Mouse (Mus musculus) midbrain, embryonic 16.5 days (tissue): ENCODE results near the gene Chp2. TPM values are rescaled to one million over a fixed set of nuclear protein-coding genes. Genes with fewer than 3 reads are reported as not detected.

Experiments used
- ATAC-seq: fragments of 200-750 bp; cut with Nextera tagmentation; 2 replicates; pipeline ENCODE4 v1.8.0; 2017; ENCODE audit warnings: moderate TSS enrichment
- H3K27ac ChIP-seq: fragments of 300-500 bp; sonication (generic); 2 replicates; pipeline ENCODE4 v1.5.1; 2014; ENCODE audit warnings: mild to moderate bottlenecking, low read length, mixed read lengths
- H3K27me3 ChIP-seq: fragments of 300-500 bp; sonication (generic); 2 replicates; pipeline ENCODE4 v1.6.1; 2014; ENCODE audit warnings: low read depth, low read length, mixed read lengths; ENCODE audit not compliant: control insufficient read depth, insufficient read depth
- H3K36me3 ChIP-seq: fragments of 300-500 bp; sonication (generic); 2 replicates; pipeline ENCODE4 v1.6.1; 2014; ENCODE audit warnings: mild to moderate bottlenecking, low read length, moderate library complexity, mixed read lengths; ENCODE audit not compliant: control insufficient read depth, insufficient read depth
- H3K4me1 ChIP-seq: fragments of 300-500 bp; sonication (generic); 2 replicates; pipeline ENCODE4 v1.6.1; 2014; ENCODE audit warnings: mild to moderate bottlenecking, low read length, mixed read lengths; ENCODE audit not compliant: control insufficient read depth, insufficient read depth
- H3K4me2 ChIP-seq: fragments of 300-500 bp; sonication (generic); 2 replicates; pipeline ENCODE4 v1.6.1; 2014; ENCODE audit warnings: mild to moderate bottlenecking, low read length, mixed read lengths
- H3K4me3 ChIP-seq: fragments of 300-500 bp; sonication (generic); 2 replicates; pipeline ENCODE4 v1.5.1; 2014; ENCODE audit warnings: low read depth, mild to moderate bottlenecking, low read length, moderate library complexity, mixed read lengths
- H3K9ac ChIP-seq: fragments of 300-500 bp; sonication (generic); 2 replicates; pipeline ENCODE4 v1.6.1; 2014; ENCODE audit warnings: low read depth, low read length, mixed read lengths
- H3K9me3 ChIP-seq: fragments of 300-500 bp; sonication (generic); replicated peaks from 2 replicates; pipeline ENCODE4 v1.6.1; 2014; ENCODE audit warnings: mild to moderate bottlenecking, low read length, mixed read lengths; ENCODE audit not compliant: control insufficient read depth, poor library complexity, severe bottlenecking
- WGBS: fragments of 180-500 bp; shearing (Covaris S2); extraction: QIAGEN DNeasy Blood & Tissue Kit; methylation state at CpG from one replicate; pipeline ENCODE4 v1.1.7; 2014; 5-methylcytosine and 5-hydroxymethylcytosine counted together
- polyA plus RNA-seq: library from polyadenylated mRNA; unstranded; fragments of >200 nt; fragmentation: Nextera tagmentation; extraction: Ambion mirVana; gene quantifications from 2 replicates; pipeline ENCODE4 v1.2.1, GENCODE M21; 2015

Gene Chp2
- polyA plus RNA-seq, 1 experiment from 2014 or later, result 1.0 TPM

- Histone ChIP-seq H3K4me1 (no peaks in the 10 kb centered on the region), H3K9ac (no peak overlapping the region), H3K27ac (no peak overlapping the region), H3K36me3 (no peaks in the 10 kb centered on the region), H3K4me3 (no peak overlapping the region), H3K9me3 (no peaks in the 10 kb centered on the region), H3K4me2 (no peak overlapping the region), H3K27me3 (no peaks in the 10 kb centered on the region)
- ATAC-seq, result no peak
- WGBS, result 83% methylated on average over 10 of the region's 10 CpGs
These were observed 28.1 kb downstream of the Chp2 start for GRCm38 (mm10) chr7:122247254-122247864.

DNA sequence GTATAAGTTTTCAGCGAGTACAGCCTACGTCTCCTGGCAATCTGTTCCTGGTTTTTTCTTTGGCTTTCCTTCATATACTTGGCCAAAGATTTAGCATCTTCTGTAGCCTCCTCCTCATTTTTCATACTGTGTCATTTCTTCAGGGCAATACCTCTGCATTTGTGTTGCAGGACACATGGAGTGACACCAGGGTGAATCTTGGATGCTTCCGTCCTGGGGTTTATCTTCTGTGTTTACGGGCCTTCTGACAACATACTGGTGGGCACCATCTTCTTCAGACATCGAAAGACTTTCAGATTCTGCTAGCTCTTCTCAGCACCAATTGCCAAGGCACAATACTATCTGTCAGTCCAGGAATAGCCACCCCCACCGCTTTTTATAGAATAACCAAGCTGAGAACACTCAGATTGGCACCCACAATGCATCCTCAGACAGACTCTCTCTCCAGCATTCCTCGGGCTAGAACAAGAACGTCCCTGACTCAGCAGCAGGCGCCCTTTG lies 30.1 kb downstream of the Chp2 start:
- H3K9me3 ChIP-seq, result no peaks in the 10 kb centered on the region
- no peak for ATAC-seq
- H3K36me3 ChIP-seq, result no peaks in the 10 kb centered on the region
- no peaks in the 10 kb centered on the region for H3K27me3 ChIP-seq
- H3K9ac ChIP-seq, result no peak overlapping the region
- H3K27ac ChIP-seq, result no peak overlapping the region
- WGBS, result 86% methylated on average over 9 of the region's 9 CpGs
- H3K4me3 ChIP-seq, result no peak overlapping the region
- H3K4me2 ChIP-seq, result no peak overlapping the region
- H3K4me1 ChIP-seq, result no peaks in the 10 kb centered on the region

DNA sequence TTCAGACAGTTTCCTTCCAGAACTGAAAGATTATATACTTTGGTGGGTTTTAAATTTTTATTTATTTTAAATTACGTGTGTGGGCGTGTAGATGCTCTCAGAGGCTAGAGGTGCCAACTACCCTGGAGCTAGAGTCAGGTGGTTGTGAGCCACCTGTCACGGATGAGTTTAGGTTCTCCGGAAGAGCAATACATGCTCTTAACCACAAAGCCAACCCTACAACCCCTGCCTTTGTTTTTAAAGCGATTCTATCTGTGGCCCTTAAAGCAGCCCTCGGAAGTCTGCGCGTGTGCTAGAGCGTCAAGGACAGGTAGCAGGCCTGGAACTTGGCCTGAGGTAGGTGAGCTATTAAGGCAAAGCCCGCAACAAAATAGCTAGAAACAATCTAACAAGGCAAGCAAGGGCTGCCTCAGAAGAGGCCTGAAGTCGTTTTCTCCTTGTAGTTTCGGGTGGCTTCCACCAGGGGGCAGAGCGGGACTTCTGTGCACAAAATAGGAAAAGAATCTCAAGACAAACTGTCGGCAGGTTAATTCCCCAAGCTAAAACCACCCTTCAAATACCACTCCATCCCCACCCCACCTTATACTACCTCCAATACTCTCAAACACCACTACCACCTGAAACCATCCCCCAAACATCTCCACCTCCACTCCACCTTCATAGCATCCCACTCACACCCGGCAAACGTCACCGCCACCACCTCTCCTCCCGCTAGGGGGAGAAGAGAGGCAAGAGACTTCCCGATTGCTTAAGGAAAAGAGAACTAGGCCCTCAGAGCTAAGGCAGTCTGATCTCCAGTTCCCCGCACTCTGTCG lies 32.1 kb downstream of the Chp2 start:
- H3K4me2 ChIP-seq, result 0 out of 2 replicates have a peak overlapping the region, but pooled peaks have one; percentile 25

DNA sequence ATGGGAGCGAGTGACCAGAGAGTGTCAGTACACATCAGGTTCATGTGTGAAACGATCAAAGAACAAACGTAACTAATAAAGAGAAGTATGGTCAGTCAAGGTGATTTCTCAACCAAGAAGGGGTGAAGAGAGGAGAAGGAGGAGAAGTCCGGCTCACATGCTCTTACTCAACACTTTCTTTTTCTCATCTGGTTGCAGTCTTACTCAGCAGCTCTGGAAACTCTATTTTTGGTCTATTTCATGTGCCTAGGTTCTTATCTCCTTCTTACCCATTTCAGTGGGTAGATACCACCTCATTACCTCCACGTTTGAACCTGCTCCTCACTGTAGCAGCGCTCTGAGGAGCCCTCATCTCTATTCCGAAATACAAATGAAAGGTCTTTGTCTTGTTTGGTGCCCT lies 37.4 kb downstream of the Chp2 start:
- no peaks in the 10 kb centered on the region for H3K4me1 ChIP-seq
- H3K36me3 ChIP-seq, result no peaks in the 10 kb centered on the region
- WGBS, result 80% methylated on average over 7 of the region's 7 CpGs
- H3K4me3 ChIP-seq, result no peak overlapping the region
- no peaks in the 10 kb centered on the region for H3K9me3 ChIP-seq
- ATAC-seq, result no peak
- no peak overlapping the region for H3K27ac ChIP-seq
- H3K27me3 ChIP-seq, result no peaks in the 10 kb centered on the region
- no peak overlapping the region for H3K4me2 ChIP-seq
- no peak overlapping the region for H3K9ac ChIP-seq

More for the DNA sequence above, 32.1 kb downstream of the Chp2 start:
- no peak overlapping the region for H3K27ac ChIP-seq
- H3K36me3 ChIP-seq, result no peaks in the 10 kb centered on the region
- H3K9ac ChIP-seq, result no peak overlapping the region
- H3K4me3 ChIP-seq, result no peak overlapping the region
- H3K27me3 ChIP-seq, result no peaks in the 10 kb centered on the region
- H3K9me3 ChIP-seq, result no peaks in the 10 kb centered on the region
- peak; percentile 54; the same call in 1 of the 2 replicates for ATAC-seq
- WGBS, result 30% methylated on average over 20 of the region's 21 CpGs
- H3K4me1 ChIP-seq, result no peaks in the 10 kb centered on the region

DNA sequence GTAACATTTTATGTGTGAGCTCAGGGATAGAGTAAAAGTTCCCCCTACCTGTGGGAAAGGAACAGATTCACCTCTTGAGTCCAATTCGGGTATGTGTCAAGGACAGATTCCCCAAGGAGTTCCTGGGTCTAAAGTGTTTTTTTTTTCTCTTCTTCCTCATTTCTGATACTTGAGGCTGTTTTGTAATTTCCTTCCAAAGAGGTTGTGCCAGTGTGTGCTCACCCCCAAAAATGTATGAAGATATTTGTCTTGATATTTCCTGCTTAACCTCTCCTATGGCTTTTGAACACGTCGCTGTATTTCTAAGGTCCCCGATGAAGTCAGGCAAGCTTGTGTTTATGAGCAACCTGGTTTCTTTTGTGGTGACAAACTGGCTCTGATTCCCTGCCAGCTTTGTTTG lies 39.2 kb downstream of the Chp2 start:
- Histone ChIP-seq H3K27ac (no peak overlapping the region), H3K27me3 (no peaks in the 10 kb centered on the region), H3K36me3 (no peaks in the 10 kb centered on the region), H3K9ac (no peak overlapping the region), H3K4me1 (no peaks in the 10 kb centered on the region), H3K4me3 (no peak overlapping the region), H3K4me2 (no peak overlapping the region), H3K9me3 (no peaks in the 10 kb centered on the region)
- 81% methylated on average over 4 of the region's 4 CpGs for WGBS
- no peak for ATAC-seq

DNA sequence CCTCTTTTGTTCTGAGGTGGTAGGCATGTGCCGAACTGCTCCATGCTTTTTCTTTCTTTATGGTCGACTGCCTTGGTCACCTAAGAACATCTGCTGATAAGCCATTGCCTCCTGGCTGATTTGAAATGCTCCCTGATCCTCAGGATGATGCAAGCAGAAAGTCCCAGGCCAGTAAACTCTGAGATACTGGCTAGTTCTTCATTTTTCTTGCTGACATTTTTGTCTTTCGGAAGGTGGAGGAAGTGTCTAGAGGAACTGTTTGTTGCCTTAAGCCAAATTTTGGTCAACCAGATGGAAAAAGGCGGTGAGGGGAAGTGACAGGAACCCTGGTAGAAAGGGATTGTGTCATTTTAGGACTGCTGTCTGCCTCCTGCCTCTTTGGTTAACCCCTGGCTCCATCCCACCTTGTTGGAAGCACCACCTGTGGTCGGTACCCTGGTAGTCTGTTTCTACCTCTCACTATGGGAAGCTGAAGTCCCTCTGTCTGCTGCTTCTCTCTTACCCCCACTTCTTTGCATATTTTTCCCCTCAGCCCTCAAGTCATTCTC lies 40.8 kb downstream of the Chp2 start:
- Histone ChIP-seq H3K4me2 (no peak overlapping the region), H3K4me3 (no peak overlapping the region), H3K4me1 (no peaks in the 10 kb centered on the region), H3K9ac (no peak overlapping the region), H3K9me3 (no peaks in the 10 kb centered on the region), H3K27me3 (no peaks in the 10 kb centered on the region), H3K27ac (no peak overlapping the region), H3K36me3 (no peaks in the 10 kb centered on the region)
- WGBS, result 88% methylated on average over 5 of the region's 5 CpGs
- no peak for ATAC-seq

DNA sequence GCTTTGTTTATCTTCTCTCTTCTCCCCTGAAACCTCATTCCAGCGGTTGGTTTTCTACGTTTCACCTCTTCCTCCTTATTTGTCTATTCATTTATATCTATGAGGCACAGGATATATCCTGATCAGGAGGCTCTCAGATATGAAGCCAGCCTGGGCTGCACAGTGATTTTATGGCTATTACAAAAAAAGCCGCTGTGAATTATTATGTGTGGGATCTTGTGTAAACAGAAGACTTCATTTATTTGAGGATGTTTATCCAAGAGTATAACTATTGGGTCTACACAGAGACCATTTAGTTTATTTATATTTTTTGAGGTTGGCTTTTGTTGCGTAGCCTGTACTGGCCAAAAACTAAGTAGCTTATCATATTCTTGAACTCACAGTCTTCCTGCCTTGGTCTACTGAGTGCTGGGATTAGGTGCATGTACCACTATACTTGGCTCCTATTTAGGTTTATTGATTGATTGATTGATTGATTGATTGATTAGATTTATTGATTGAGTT lies 49.7 kb downstream of the Chp2 start:
- 90% methylated on average over 4 of the region's 4 CpGs for WGBS
- no peak for ATAC-seq
- Histone ChIP-seq H3K4me3 (no peak overlapping the region), H3K4me1 (no peaks in the 10 kb centered on the region), H3K27ac (no peak overlapping the region), H3K9me3 (no peaks in the 10 kb centered on the region), H3K4me2 (no peak overlapping the region), H3K9ac (no peak overlapping the region), H3K27me3 (no peaks in the 10 kb centered on the region), H3K36me3 (no peaks in the 10 kb centered on the region)

DNA sequence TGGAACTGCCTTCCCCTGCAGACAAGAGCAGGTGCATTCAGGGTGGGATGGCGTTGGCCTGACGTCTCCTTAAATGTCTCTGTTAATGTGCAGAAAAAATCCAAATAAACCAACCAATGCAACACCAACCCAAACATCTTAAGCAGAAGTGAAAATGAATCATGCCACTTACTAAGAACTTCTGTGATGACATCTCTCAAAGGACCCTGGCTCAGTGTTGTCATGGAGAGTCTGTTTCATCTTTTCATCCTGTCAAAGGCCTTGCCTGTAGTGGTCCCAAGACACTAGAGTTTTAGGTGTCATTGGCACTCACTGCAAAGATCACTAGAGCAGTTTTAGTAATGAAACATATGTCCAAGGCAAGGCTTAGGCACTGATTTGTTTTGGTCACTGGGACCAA lies 53.0 kb downstream of the Chp2 start:
- H3K36me3 ChIP-seq, result no peaks in the 10 kb centered on the region
- H3K4me3 ChIP-seq, result no peak overlapping the region
- H3K27ac ChIP-seq, result no peak overlapping the region
- ATAC-seq, result no peak
- no peaks in the 10 kb centered on the region for H3K4me1 ChIP-seq
- no peak overlapping the region for H3K4me2 ChIP-seq
- WGBS, result 93% methylated on average over 2 of the region's 2 CpGs
- H3K9me3 ChIP-seq, result no peaks in the 10 kb centered on the region
- no peaks in the 10 kb centered on the region for H3K27me3 ChIP-seq
- H3K9ac ChIP-seq, result no peak overlapping the region
